Mouse (Mus musculus) lung, embryonic 14.5 days (tissue): Measurements from ENCODE around the gene Ehd1. TPM values are rescaled to one million over a fixed set of nuclear protein-coding genes. Genes with fewer than 3 reads are reported as not detected.
"Not testable (repeated sequence)": the region's sequence is repeated elsewhere in the genome, so short reads cannot be mapped to it uniquely, and the experiment has no call there.

Experiments
- ATAC-seq: fragments of 200-750 bp; cut with Nextera tagmentation; 2 replicates; pipeline ENCODE4 v1.8.0; 2017; ENCODE audit warnings: mild to moderate bottlenecking, moderate TSS enrichment, moderate library complexity; ENCODE audit not compliant: insufficient read depth
- DNase-seq: peaks from one replicate; pipeline ENCODE4 v3.0.0-alpha.2; 2015
- H3K27ac ChIP-seq: fragments of 300-500 bp; sonication (generic); 2 replicates; pipeline ENCODE4 v1.5.1; 2014; ENCODE audit warnings: low read depth, mild to moderate bottlenecking, moderate library complexity
- H3K27me3 ChIP-seq: fragments of 300-500 bp; sonication (generic); 2 replicates; pipeline ENCODE4 v1.6.1; 2014; ENCODE audit warnings: low read length, control low read depth; ENCODE audit not compliant: insufficient read depth
- H3K36me3 ChIP-seq: fragments of 300-500 bp; sonication (generic); 2 replicates; pipeline ENCODE4 v1.6.1; 2014; ENCODE audit warnings: control low read depth; ENCODE audit not compliant: insufficient read depth
- H3K4me1 ChIP-seq: fragments of 300-500 bp; sonication (generic); 2 replicates; pipeline ENCODE4 v1.6.1; 2014; ENCODE audit warnings: antibody characterized with exemption, control low read depth; ENCODE audit not compliant: insufficient read depth
- H3K4me2 ChIP-seq: fragments of 300-500 bp; sonication (generic); 2 replicates; pipeline ENCODE4 v1.6.1; 2014; ENCODE audit warnings: mild to moderate bottlenecking
- H3K4me3 ChIP-seq: fragments of 300-500 bp; sonication (generic); 2 replicates; pipeline ENCODE4 v1.5.1; 2014; ENCODE audit warnings: low read depth, low read length
- H3K9ac ChIP-seq: fragments of 300-500 bp; sonication (generic); 2 replicates; pipeline ENCODE4 v1.6.1; 2014
- H3K9me3 ChIP-seq: fragments of 300-500 bp; sonication (generic); 2 replicates; pipeline ENCODE4 v1.6.1; 2016; ENCODE audit warnings: low read depth, low read length, control low read depth
- CTCF ChIP-seq: IDR thresholded peaks from 2 replicates; pipeline ENCODE4 v1.5.1; 2016; ENCODE audit warnings: antibody characterized with exemption, low read depth
- WGBS: fragments of 180-500 bp; shearing (Covaris S2); extraction: QIAGEN DNeasy Blood & Tissue Kit; methylation state at CpG from one replicate; pipeline ENCODE4 v1.1.7; 2014; 5-methylcytosine and 5-hydroxymethylcytosine counted together
- polyA plus RNA-seq: library from polyadenylated mRNA; unstranded; fragments of >200 nt; fragmentation: Nextera tagmentation; extraction: Ambion mirVana; gene quantifications from 2 replicates; pipeline ENCODE4 v1.2.1, GENCODE M21; 2014

The Ehd1 gene
- polyA plus RNA-seq, 1 experiment from 2014 or later: 50.3 TPM

GRCm38 (mm10) chr19:6285632-6286433 lies 9.3 kb downstream of the Ehd1 start:
- Histone ChIP-seq H3K9ac (no peak overlapping the region), H3K4me2 (0 out of 2 replicates have a peak overlapping the region, but pooled peaks have one; percentile 7), H3K4me3 (no peak overlapping the region), H3K27me3 (no peaks in the 10 kb centered on the region), H3K9me3 (no peaks in the 10 kb centered on the region), H3K27ac (peak overlapping the region; percentile 58), H3K36me3 (peaks cover 74% of the 10 kb centered on the region), H3K4me1 (peaks cover 4% of the 10 kb centered on the region; the same call in 1 of the 2 replicates)
- peak; percentile 45 for DNase-seq
- WGBS: 45% methylated on average over 7 of the region's 7 CpGs
- no peak for TF ChIP-seq CTCF
- no peak for ATAC-seq

- no peak for DNase-seq
- Histone ChIP-seq H3K27ac (peak overlapping the region; percentile 58), H3K9me3 (no peaks in the 10 kb centered on the region), H3K27me3 (no peaks in the 10 kb centered on the region), H3K4me3 (no peak overlapping the region), H3K36me3 (peaks cover 69% of the 10 kb centered on the region), H3K4me2 (no peak overlapping the region), H3K4me1 (peaks cover 4% of the 10 kb centered on the region; the same call in 1 of the 2 replicates), H3K9ac (no peak overlapping the region)
- no peak for ATAC-seq
- TF ChIP-seq CTCF: no peak
- 79% methylated on average over 19 of the region's 19 CpGs for WGBS
These were observed 10.2 kb downstream of the Ehd1 start for GRCm38 (mm10) chr19:6286434-6287401.

- no peak overlapping the region for H3K4me2 ChIP-seq
- H3K27ac ChIP-seq: peak overlapping the region; percentile 42
- no peak for ATAC-seq
- H3K27me3 ChIP-seq: no peaks in the 10 kb centered on the region
- H3K4me3 ChIP-seq: no peak overlapping the region
- DNase-seq: peak; percentile 39
- peaks cover 65% of the 10 kb centered on the region for H3K36me3 ChIP-seq
- no peaks in the 10 kb centered on the region for H3K9me3 ChIP-seq
- H3K4me1 ChIP-seq: peaks cover 4% of the 10 kb centered on the region; the same call in 1 of the 2 replicates
- WGBS: 47% methylated on average over 13 of the region's 13 CpGs
- no peak for TF ChIP-seq CTCF
- H3K9ac ChIP-seq: no peak overlapping the region
These were observed 11.8 kb downstream of the Ehd1 start for GRCm38 (mm10) chr19:6288236-6288894.

- H3K27ac ChIP-seq: no peak overlapping the region
- 88% methylated on average over 14 of the region's 14 CpGs for WGBS
- no peak overlapping the region for H3K4me3 ChIP-seq
- no peaks in the 10 kb centered on the region for H3K9me3 ChIP-seq
- H3K9ac ChIP-seq: no peak overlapping the region
- no peaks in the 10 kb centered on the region for H3K27me3 ChIP-seq
- no peak for DNase-seq
- H3K4me1 ChIP-seq: peaks cover 4% of the 10 kb centered on the region; the same call in 1 of the 2 replicates
- H3K4me2 ChIP-seq: no peak overlapping the region
- peaks cover 68% of the 10 kb centered on the region for H3K36me3 ChIP-seq
- no peak for ATAC-seq
- 0 out of 2 replicates have a peak, but pooled peaks have one; percentile 24 for TF ChIP-seq CTCF
These were observed 13.2 kb downstream of the Ehd1 start for GRCm38 (mm10) chr19:6289696-6290238.

- not testable (repeated sequence) for H3K27me3 ChIP-seq, H3K4me2 ChIP-seq, H3K4me1 ChIP-seq, H3K27ac ChIP-seq, H3K9me3 ChIP-seq, DNase-seq, H3K4me3 ChIP-seq, H3K9ac ChIP-seq, ATAC-seq
- H3K36me3 ChIP-seq: peaks cover 68% of the 10 kb centered on the region
- 90% methylated on average over 4 of the region's 6 CpGs for WGBS
These were observed 14.2 kb downstream of the Ehd1 start for GRCm38 (mm10) chr19:6290720-6291116.

GRCm38 (mm10) chr19:6291117-6291781 lies 14.7 kb downstream of the Ehd1 start:
- Histone ChIP-seq H3K4me1 (no peaks in the 10 kb centered on the region), H3K36me3 (peaks cover 68% of the 10 kb centered on the region), H3K9ac (no peak overlapping the region), H3K9me3 (no peaks in the 10 kb centered on the region), H3K27me3 (no peaks in the 10 kb centered on the region), H3K4me3 (no peak overlapping the region), H3K4me2 (no peak overlapping the region), H3K27ac (peak overlapping the region; percentile 50)
- DNase-seq: peak; percentile 15
- TF ChIP-seq CTCF: no peak
- 79% methylated on average over 10 of the region's 10 CpGs for WGBS
- peak; percentile 45; the same call in 1 of the 2 replicates for ATAC-seq
